Mouse (Mus musculus): ENCODE data around the gene Kcnn1. TPM values are rescaled to one million over a fixed set of nuclear protein-coding genes. Genes with fewer than 3 reads are reported as not detected.

Kcnn1 gene
- polyA plus RNA-seq, 1 experiment, result 3.2 TPM

DNA sequence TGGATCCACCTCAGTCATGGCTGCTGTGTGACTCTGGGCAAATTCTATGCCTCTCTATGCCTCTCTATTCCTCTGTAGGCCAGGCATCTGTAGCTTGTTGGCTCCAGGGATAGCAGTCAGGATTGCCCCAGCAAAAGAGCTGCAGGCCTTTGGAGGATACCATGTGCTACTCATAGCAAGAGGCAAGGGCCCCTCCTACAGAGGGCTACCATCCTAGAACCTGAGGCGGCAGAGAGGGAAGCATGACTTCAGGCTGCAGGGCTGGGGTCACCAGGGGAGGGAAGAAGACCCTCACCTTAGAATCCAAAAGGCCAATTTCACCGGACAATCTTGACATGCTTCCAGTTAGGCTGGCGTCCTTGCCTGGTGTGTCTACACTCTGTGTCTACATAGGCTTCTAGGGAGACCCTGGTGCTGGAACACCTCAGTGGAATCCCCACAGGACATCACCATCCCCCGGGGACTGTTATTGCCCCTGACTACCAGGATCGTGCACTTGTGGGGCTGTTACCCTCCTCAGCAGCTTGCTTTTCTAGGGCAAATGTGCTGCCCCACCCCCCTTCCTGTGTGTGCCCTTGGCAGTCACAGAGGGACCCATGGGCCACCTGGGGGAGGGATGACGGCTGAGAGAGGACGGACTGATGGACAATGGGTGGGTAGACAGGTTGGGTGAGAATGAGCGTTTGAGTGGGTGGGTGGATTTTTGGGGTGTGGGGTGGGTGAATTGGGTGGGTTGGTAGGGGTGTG is 53.9 kb downstream of the Kcnn1 start:
- no peaks in the 10 kb centered on the region for H3K79me3 ChIP-seq (ENCODE audit: low read depth)

DNA sequence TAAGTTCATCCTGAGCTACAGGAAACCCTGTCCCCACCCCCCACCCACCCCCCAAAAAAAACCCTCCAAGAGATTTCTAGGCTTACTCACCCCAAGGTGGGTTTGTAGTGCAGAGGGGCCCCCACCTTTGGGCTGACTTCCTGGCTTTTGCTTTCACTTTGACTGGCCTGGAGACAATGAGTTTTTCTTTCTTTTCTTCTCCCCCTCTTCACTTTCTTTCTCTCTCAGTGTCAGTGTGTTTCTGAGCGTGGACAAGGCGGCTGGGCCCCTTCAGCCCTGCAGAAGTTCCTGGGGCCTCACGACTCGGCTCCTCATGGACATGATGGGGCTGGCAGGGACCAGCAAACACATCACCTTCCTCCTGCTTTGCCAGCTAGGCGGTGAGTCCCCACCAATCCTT is 54.8 kb downstream of the Kcnn1 start, which contains the start of gene Il12rb1:
Il12rb1 (plus strand) TSS at position 211 of the 400 bp plus-strand sequence.
- peaks cover 10% of the 10 kb centered on the region for H3K79me2 ChIP-seq (ENCODE audit: control insufficient read depth, insufficient read depth)
- TF ChIP-seq MYOD1 (IDR thresholded peaks at IDR 0.05; ENCODE audit: control insufficient read depth, insufficient read length, low read depth) (no peak), USF1 (IDR thresholded peaks at IDR 0.05; ENCODE audit: low read depth) (no peak), FOSL1 (IDR thresholded peaks at IDR 0.05; ENCODE audit: insufficient read depth, low read length, poor library complexity, severe bottlenecking) (no peak), MAX (IDR thresholded peaks at IDR 0.05) (no peak), MYOG (IDR thresholded peaks at IDR 0.05; ENCODE audit: control insufficient read depth, extremely low read depth, insufficient read length) (no peak), CEBPB (IDR thresholded peaks at IDR 0.05; ENCODE audit: low read depth) (no peak), CTCF (IDR thresholded peaks at IDR 0.05; ENCODE audit: control insufficient read depth, insufficient read depth, insufficient read length) (no peak)
- no peaks in the 10 kb centered on the region for H3K79me3 ChIP-seq (ENCODE audit: low read depth)
- H3K27me3 ChIP-seq (ENCODE audit: control insufficient read depth, insufficient read depth, insufficient read length), result no peaks in the 10 kb centered on the region
- no peaks in the 10 kb centered on the region for H3K36me3 ChIP-seq (ENCODE audit: control insufficient read depth, insufficient read depth)
- H3ac ChIP-seq (ENCODE audit: control insufficient read depth, insufficient read length, low read depth), result no peak within 1 kb of the TSS
- H3K4me3 ChIP-seq (ENCODE audit: insufficient read depth, poor library complexity, severe bottlenecking), result no peak within 1 kb of the TSS

More for the DNA sequence above, 53.9 kb downstream of the Kcnn1 start:
- no peaks in the 10 kb centered on the region for H3K27me3 ChIP-seq (ENCODE audit: control insufficient read depth, insufficient read depth, insufficient read length)
- no peak for TF ChIP-seq MYOG (IDR thresholded peaks at IDR 0.05; ENCODE audit: control insufficient read depth, extremely low read depth, insufficient read length)
- no peak for TF ChIP-seq FOSL1 (IDR thresholded peaks at IDR 0.05; ENCODE audit: insufficient read depth, low read length, poor library complexity, severe bottlenecking)
- TF ChIP-seq MAX (IDR thresholded peaks at IDR 0.05), result no peak
- no peak for TF ChIP-seq CEBPB (IDR thresholded peaks at IDR 0.05; ENCODE audit: low read depth)
- TF ChIP-seq MYOD1 (IDR thresholded peaks at IDR 0.05; ENCODE audit: control insufficient read depth, insufficient read length, low read depth), result no peak
- no peak for TF ChIP-seq CTCF (IDR thresholded peaks at IDR 0.05; ENCODE audit: control insufficient read depth, insufficient read depth, insufficient read length)
- no peak for TF ChIP-seq USF1 (IDR thresholded peaks at IDR 0.05; ENCODE audit: low read depth)
- H3K79me2 ChIP-seq (ENCODE audit: control insufficient read depth, insufficient read depth), result peaks cover 11% of the 10 kb centered on the region
- H3K4me3 ChIP-seq (ENCODE audit: insufficient read depth, poor library complexity, severe bottlenecking), result no peak overlapping the region
- H3K36me3 ChIP-seq (ENCODE audit: control insufficient read depth, insufficient read depth), result no peaks in the 10 kb centered on the region
- H3ac ChIP-seq (ENCODE audit: control insufficient read depth, insufficient read length, low read depth), result no peak overlapping the region

DNA sequence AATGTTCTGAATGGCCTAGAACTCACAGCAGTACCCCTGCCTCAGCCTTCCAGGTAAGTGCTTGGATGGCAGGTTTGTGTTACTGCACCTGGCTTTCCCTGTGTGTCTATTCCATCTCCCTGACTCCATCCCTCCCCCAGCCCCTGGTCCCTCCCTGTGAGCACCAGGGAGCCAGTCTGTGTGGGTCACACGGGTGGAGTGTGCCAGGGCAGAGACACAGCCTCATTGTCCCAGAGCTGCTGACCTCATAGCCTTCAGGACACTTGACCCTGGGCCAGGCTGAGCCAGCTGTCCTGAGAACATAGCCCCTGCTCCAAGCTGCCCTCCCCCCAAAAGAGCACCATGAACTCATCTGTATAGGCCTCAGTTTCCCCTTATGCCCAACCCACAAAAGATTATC is 55.8 kb downstream of the Kcnn1 start:
- no peak for TF ChIP-seq USF1 (IDR thresholded peaks at IDR 0.05; ENCODE audit: low read depth)
- no peak for TF ChIP-seq CTCF (IDR thresholded peaks at IDR 0.05; ENCODE audit: control insufficient read depth, insufficient read depth, insufficient read length)
- no peak for TF ChIP-seq CEBPB (IDR thresholded peaks at IDR 0.05; ENCODE audit: low read depth)
- no peak for TF ChIP-seq MYOD1 (IDR thresholded peaks at IDR 0.05; ENCODE audit: control insufficient read depth, insufficient read length, low read depth)
- peaks cover 11% of the 10 kb centered on the region for H3K79me2 ChIP-seq (ENCODE audit: control insufficient read depth, insufficient read depth)
- H3ac ChIP-seq (ENCODE audit: control insufficient read depth, insufficient read length, low read depth), result no peak overlapping the region
- H3K36me3 ChIP-seq (ENCODE audit: control insufficient read depth, insufficient read depth), result no peaks in the 10 kb centered on the region
- no peaks in the 10 kb centered on the region for H3K27me3 ChIP-seq (ENCODE audit: control insufficient read depth, insufficient read depth, insufficient read length)
- no peak overlapping the region for H3K4me3 ChIP-seq (ENCODE audit: insufficient read depth, poor library complexity, severe bottlenecking)
- H3K79me3 ChIP-seq (ENCODE audit: low read depth), result no peaks in the 10 kb centered on the region

DNA sequence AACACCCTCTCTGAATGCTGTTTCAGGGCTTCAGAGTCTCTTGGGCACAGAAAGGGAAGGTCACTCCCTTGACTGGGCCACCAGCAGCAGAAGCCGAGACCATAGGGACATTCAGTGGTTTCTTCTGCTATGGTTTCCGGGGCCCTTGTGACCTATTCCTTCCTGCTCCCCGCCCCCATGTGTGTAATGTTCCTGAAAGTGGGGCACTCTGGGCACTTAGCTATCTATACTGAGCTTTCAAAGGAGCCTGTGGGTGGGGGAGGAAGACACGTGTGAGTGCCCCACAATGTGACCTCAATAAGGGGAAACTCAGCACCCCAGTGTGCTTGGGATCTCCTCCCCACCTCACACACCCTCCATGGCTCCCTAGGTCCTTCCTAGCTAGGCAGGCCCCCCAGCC is 56.5 kb downstream of the Kcnn1 start:
- Histone ChIP-seq H3K36me3 (ENCODE audit: control insufficient read depth, insufficient read depth) (no peaks in the 10 kb centered on the region), H3K79me2 (ENCODE audit: control insufficient read depth, insufficient read depth) (peaks cover 11% of the 10 kb centered on the region), H3K27me3 (ENCODE audit: control insufficient read depth, insufficient read depth, insufficient read length) (no peaks in the 10 kb centered on the region), H3ac (ENCODE audit: control insufficient read depth, insufficient read length, low read depth) (no peak overlapping the region), H3K4me3 (ENCODE audit: insufficient read depth, poor library complexity, severe bottlenecking) (no peak overlapping the region), H3K79me3 (ENCODE audit: low read depth) (no peaks in the 10 kb centered on the region)
- TF ChIP-seq CEBPB (IDR thresholded peaks at IDR 0.05; ENCODE audit: low read depth), result no peak
- TF ChIP-seq MYOD1 (IDR thresholded peaks at IDR 0.05; ENCODE audit: control insufficient read depth, insufficient read length, low read depth), result no peak
- TF ChIP-seq CTCF (IDR thresholded peaks at IDR 0.05; ENCODE audit: control insufficient read depth, insufficient read depth, insufficient read length), result no peak
- TF ChIP-seq MYOG (IDR thresholded peaks at IDR 0.05; ENCODE audit: control insufficient read depth, extremely low read depth, insufficient read length), result no peak
- no peak for TF ChIP-seq FOSL1 (IDR thresholded peaks at IDR 0.05; ENCODE audit: insufficient read depth, low read length, poor library complexity, severe bottlenecking)
- TF ChIP-seq USF1 (IDR thresholded peaks at IDR 0.05; ENCODE audit: low read depth), result no peak
- no peak for TF ChIP-seq MAX (IDR thresholded peaks at IDR 0.05)

DNA sequence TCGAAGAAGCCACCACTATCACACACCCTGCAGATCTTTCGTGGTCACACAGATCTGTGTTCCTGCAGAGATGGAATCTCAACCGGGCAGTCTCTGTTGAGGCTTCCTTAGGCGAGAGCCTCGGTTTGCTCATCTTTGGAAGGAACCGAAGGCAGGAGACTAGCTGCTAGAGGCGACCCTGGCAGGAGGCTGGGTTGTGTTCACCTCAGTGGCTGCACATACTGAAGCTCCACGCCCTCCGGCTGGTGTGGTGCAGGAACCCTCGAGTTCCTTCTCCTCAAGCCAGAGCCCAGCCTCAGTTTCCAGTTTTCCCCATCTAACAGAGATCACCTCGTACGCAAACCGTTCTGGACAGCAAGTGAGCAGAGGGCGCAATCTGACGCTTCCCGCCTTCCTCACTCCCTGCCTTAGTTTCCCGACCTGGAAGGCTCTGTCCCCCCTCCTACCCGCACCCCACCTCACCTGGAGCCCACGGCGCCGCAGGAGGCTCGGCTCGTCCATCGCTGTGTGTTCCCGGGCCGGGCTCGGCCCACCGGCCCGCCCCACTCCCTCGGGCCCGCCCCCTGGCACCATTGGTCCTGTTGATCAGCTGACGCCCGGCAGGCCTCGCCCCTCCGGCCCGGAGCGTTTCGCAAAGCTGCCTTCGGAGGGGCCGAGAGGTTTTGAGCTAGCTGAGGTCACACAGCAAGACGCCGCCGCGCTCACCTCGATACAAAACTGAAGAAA is 58.4 kb downstream of the Kcnn1 start, which contains the start of gene Mast3:
Mast3 (minus strand) TSS at position 574 of the 726 bp plus-strand sequence.
- Histone ChIP-seq H3ac (ENCODE audit: control insufficient read depth, insufficient read length, low read depth) (peak within 1 kb of the TSS; percentile 85), H3K27me3 (ENCODE audit: control insufficient read depth, insufficient read depth, insufficient read length) (no peaks in the 10 kb centered on the region), H3K79me2 (ENCODE audit: control insufficient read depth, insufficient read depth) (peaks cover 18% of the 10 kb centered on the region), H3K79me3 (ENCODE audit: low read depth) (no peaks in the 10 kb centered on the region), H3K36me3 (ENCODE audit: control insufficient read depth, insufficient read depth) (no peaks in the 10 kb centered on the region), H3K4me3 (ENCODE audit: insufficient read depth, poor library complexity, severe bottlenecking) (peak within 1 kb of the TSS; percentile 55)
- no peak for TF ChIP-seq MYOG (IDR thresholded peaks at IDR 0.05; ENCODE audit: control insufficient read depth, extremely low read depth, insufficient read length)
- TF ChIP-seq MYOD1 (IDR thresholded peaks at IDR 0.05; ENCODE audit: control insufficient read depth, insufficient read length, low read depth), result no peak
- no peak for TF ChIP-seq CEBPB (IDR thresholded peaks at IDR 0.05; ENCODE audit: low read depth)
- peak; percentile 81 for TF ChIP-seq USF1 (IDR thresholded peaks at IDR 0.05; ENCODE audit: low read depth)
- no peak for TF ChIP-seq CTCF (IDR thresholded peaks at IDR 0.05; ENCODE audit: control insufficient read depth, insufficient read depth, insufficient read length)
- no peak for TF ChIP-seq FOSL1 (IDR thresholded peaks at IDR 0.05; ENCODE audit: insufficient read depth, low read length, poor library complexity, severe bottlenecking)
- TF ChIP-seq MAX (IDR thresholded peaks at IDR 0.05), result no peak
